Mouse (Mus musculus): ENCODE data around the gene Tet2.

DNA sequence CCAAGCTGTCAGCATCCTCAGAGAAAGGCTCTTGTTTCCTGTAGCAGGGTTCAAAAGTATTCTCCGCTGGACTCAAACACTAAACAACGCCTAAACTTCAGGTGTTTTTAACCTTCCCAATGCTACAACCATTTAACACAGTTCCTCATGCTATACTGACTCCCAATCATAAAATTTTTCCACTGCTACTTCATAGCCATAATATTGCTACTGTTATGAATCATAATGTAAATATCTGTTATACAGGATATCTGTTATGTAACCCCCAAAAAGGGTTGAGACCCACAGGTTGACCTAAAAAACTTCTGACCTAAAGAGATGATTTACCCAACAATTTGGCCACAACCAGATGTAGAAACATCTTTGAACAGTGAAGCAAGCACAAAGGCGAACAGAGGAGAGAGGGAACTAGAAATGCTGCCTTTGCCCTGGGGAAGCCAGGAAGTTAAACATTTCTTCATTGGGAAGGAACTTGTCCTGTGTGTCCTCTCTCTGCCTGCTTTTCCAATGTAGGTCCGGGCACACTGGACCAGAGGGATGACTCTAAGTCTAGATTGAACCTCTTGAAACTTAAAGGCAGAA, 108.6 kb downstream of the Tet2 start:
- TF ChIP-seq CTCF (IDR thresholded peaks at IDR 0.05; ENCODE audit: low read depth, low read length) (no peak), EP300 (IDR thresholded peaks at IDR 0.05; ENCODE audit: insufficient read depth, low read depth, low read length) (no peak)
